Mouse (Mus musculus): ENCODE measurements at regions not wholly inside any gene's neighbourhood (a gene's known extent, or its start where the extent isn't known, plus 50 kb on each side); places are given as distances from the start of the nearest gene placed in this dataset.

GRCm38 (mm10) chr2:63920997-63921396 lies 176.8 kb downstream of the Fign start:
- H3K27ac ChIP-seq (ENCODE audit: low read depth, low read length), result no peak overlapping the region
- H3K4me2 ChIP-seq (ENCODE audit: low read length), result no peak overlapping the region
- H3K4me3 ChIP-seq (ENCODE audit: low read depth, low read length), result no peak overlapping the region
- DNase-seq (ENCODE audit: low spot score) (peak; percentile 39), ATAC-seq (no peak)
- no peaks in the 10 kb centered on the region for H3K9me3 ChIP-seq (replicated peaks; ENCODE audit: control insufficient read depth, low read length)
- peaks cover 5% of the 10 kb centered on the region; the same call in 1 of the 2 replicates for H3K4me1 ChIP-seq (ENCODE audit: control insufficient read depth, insufficient read depth, low read length)
- H3K9ac ChIP-seq (ENCODE audit: low read length), result no peak overlapping the region
- 43% methylated on average over 3 of the region's 3 CpGs for WGBS
- no peaks in the 10 kb centered on the region for H3K36me3 ChIP-seq (ENCODE audit: control insufficient read depth, insufficient read depth, low read length)
- H3K27me3 ChIP-seq (replicated peaks; ENCODE audit: control insufficient read depth, insufficient read depth, low read length), result no peaks in the 10 kb centered on the region

DNA sequence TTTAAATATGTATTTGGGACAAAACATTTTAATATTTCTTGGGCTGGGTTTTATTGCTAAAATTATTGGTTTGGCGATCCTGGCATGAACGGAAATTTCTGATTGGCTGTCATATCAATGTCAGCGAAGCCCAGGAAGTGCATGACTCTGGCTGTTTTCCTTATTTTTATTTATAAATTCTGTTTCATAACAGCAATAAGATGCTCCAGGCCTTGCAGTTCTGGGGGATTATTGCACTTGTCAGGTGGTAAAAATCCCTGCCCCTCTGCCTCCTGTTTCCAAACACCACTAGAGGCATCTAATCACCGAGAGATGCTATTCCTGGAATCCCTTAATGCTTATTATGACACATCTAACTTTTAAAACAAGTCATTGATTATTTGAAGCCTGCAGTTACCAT lies 177.8 kb downstream of the Fign start:
- Histone ChIP-seq H3K27ac (ENCODE audit: low read depth, low read length) (no peak overlapping the region), H3K4me3 (ENCODE audit: low read depth, low read length) (no peak overlapping the region), H3K9ac (ENCODE audit: low read length) (no peak overlapping the region), H3K9me3 (replicated peaks; ENCODE audit: control insufficient read depth, low read length) (no peaks in the 10 kb centered on the region), H3K4me2 (ENCODE audit: low read length) (no peak overlapping the region), H3K4me1 (ENCODE audit: control insufficient read depth, insufficient read depth, low read length) (peaks cover 5% of the 10 kb centered on the region; the same call in 1 of the 2 replicates), H3K27me3 (replicated peaks; ENCODE audit: control insufficient read depth, insufficient read depth, low read length) (no peaks in the 10 kb centered on the region), H3K36me3 (ENCODE audit: control insufficient read depth, insufficient read depth, low read length) (no peaks in the 10 kb centered on the region)
- DNase-seq (ENCODE audit: low spot score), result no peak
- 92% methylated on average over 4 of the region's 4 CpGs for WGBS
- no peak for ATAC-seq

DNA sequence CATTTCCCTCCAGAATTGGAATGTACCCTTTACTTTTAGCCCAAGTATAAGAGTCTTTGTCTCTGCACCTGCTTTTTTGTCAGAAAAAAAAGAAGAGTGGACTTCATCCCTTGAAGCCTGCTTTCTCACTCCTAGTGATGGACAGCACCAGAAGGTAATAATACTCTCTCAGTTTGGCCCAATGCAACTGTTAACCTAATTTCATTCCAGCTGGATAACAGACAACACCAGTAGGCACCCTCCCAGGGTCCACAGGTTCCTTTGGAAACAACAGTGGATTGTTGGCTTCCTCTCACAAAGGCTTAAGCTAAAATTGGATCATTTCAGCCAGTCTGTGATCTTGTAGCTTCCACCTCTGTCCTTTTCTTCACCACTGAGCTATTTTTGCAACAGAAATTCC lies 197.2 kb downstream of the Fign start:
- no peak overlapping the region for H3K9ac ChIP-seq (ENCODE audit: low read length)
- no peak for ATAC-seq
- H3K27ac ChIP-seq (ENCODE audit: low read depth, low read length), result no peak overlapping the region
- H3K9me3 ChIP-seq (replicated peaks; ENCODE audit: control insufficient read depth, low read length), result no peaks in the 10 kb centered on the region
- H3K4me2 ChIP-seq (ENCODE audit: low read length), result no peak overlapping the region
- no peaks in the 10 kb centered on the region for H3K36me3 ChIP-seq (ENCODE audit: control insufficient read depth, insufficient read depth, low read length)
- no peaks in the 10 kb centered on the region for H3K27me3 ChIP-seq (replicated peaks; ENCODE audit: control insufficient read depth, insufficient read depth, low read length)
- no peak for DNase-seq (ENCODE audit: low spot score)
- H3K4me1 ChIP-seq (ENCODE audit: control insufficient read depth, insufficient read depth, low read length), result no peaks in the 10 kb centered on the region
- no peak overlapping the region for H3K4me3 ChIP-seq (ENCODE audit: low read depth, low read length)

DNA sequence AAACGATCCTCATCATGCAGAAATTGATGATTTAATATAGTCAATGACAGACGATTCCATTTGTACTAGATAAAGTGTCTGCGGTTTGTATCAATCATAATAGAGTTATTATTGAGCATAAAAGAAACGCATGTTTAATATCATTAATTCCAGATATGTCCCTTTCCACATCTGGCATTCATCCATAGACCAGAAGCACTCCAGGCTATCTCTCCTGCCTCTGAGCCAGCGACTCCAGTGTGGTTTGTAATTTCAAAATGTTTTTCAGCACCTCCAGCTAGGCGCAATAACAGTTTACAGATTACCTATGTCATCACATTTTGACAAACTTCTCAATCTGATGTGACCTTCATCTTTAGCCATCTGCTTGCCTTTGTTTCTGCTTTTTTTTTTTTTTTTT lies 219.4 kb downstream of the Fign start:
- no peaks in the 10 kb centered on the region for H3K4me1 ChIP-seq (ENCODE audit: control insufficient read depth, insufficient read depth, low read length)
- no peak for DNase-seq (ENCODE audit: low spot score)
- H3K27ac ChIP-seq (ENCODE audit: low read depth, low read length), result no peak overlapping the region
- no peak overlapping the region for H3K4me2 ChIP-seq (ENCODE audit: low read length)
- no peaks in the 10 kb centered on the region for H3K27me3 ChIP-seq (replicated peaks; ENCODE audit: control insufficient read depth, insufficient read depth, low read length)
- no peak for ATAC-seq
- no peak overlapping the region for H3K9ac ChIP-seq (ENCODE audit: low read length)
- no peak overlapping the region for H3K4me3 ChIP-seq (ENCODE audit: low read depth, low read length)
- WGBS, result 84% methylated on average over 6 of the region's 6 CpGs
- H3K36me3 ChIP-seq (ENCODE audit: control insufficient read depth, insufficient read depth, low read length), result no peaks in the 10 kb centered on the region
- H3K9me3 ChIP-seq (replicated peaks; ENCODE audit: control insufficient read depth, low read length), result no peaks in the 10 kb centered on the region

DNA sequence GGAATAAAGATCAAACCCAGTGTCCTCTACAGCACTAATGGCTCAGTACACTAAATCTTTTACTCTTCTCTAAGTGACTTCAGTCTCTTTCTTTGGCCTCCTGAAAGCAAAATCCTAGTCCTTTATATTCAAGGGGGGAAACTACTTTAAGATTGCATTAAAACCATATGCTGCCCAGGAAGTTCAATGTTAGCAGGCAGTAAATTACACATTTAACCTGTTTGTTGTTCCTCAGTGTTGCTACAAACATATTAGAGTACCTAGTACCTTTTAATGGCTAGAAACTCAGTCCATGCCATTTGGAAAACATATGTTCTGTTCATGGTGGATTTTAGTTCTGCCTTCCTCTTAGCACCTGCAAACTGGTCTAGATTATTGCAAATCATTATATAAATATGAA lies 220.5 kb downstream of the Fign start:
- no peak for ATAC-seq
- Histone ChIP-seq H3K4me1 (ENCODE audit: control insufficient read depth, insufficient read depth, low read length) (no peaks in the 10 kb centered on the region), H3K4me3 (ENCODE audit: low read depth, low read length) (no peak overlapping the region), H3K9me3 (replicated peaks; ENCODE audit: control insufficient read depth, low read length) (no peaks in the 10 kb centered on the region), H3K27ac (ENCODE audit: low read depth, low read length) (no peak overlapping the region), H3K27me3 (replicated peaks; ENCODE audit: control insufficient read depth, insufficient read depth, low read length) (no peaks in the 10 kb centered on the region), H3K36me3 (ENCODE audit: control insufficient read depth, insufficient read depth, low read length) (no peaks in the 10 kb centered on the region), H3K9ac (ENCODE audit: low read length) (no peak overlapping the region), H3K4me2 (ENCODE audit: low read length) (no peak overlapping the region)
- DNase-seq (ENCODE audit: low spot score), result no peak

DNA sequence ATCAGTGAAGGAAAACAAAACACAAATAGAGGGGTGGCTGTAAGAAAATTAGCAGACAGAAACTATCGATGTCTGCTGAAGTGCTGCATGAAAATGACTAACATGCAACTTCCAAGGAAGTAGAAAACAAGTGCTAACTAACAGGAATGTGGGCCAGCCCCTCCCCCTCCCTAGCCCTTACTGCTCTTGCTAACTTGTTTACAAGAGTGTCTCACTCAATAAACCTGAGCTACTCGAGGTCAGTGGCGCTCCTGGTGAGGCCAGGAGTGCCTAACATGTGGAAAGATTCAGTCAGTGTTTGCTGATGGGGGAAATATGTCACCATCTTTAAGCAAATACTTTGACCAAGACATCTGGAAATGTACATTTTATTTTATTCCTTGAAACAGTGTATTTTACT lies 221.5 kb downstream of the Fign start:
- Histone ChIP-seq H3K9ac (ENCODE audit: low read length) (no peak overlapping the region), H3K27me3 (replicated peaks; ENCODE audit: control insufficient read depth, insufficient read depth, low read length) (no peaks in the 10 kb centered on the region), H3K36me3 (ENCODE audit: control insufficient read depth, insufficient read depth, low read length) (no peaks in the 10 kb centered on the region), H3K9me3 (replicated peaks; ENCODE audit: control insufficient read depth, low read length) (no peaks in the 10 kb centered on the region), H3K27ac (ENCODE audit: low read depth, low read length) (no peak overlapping the region), H3K4me2 (ENCODE audit: low read length) (no peak overlapping the region), H3K4me3 (ENCODE audit: low read depth, low read length) (no peak overlapping the region), H3K4me1 (ENCODE audit: control insufficient read depth, insufficient read depth, low read length) (no peaks in the 10 kb centered on the region)
- no peak for ATAC-seq
- 46% methylated on average over 3 of the region's 3 CpGs for WGBS
- DNase-seq (ENCODE audit: low spot score), result no peak

- no peaks in the 10 kb centered on the region for H3K4me1 ChIP-seq (ENCODE audit: control insufficient read depth, insufficient read depth, low read length)
- no peaks in the 10 kb centered on the region for H3K9me3 ChIP-seq (replicated peaks; ENCODE audit: control insufficient read depth, low read length)
- 30% methylated on average over 4 of the region's 4 CpGs for WGBS
- H3K9ac ChIP-seq (ENCODE audit: low read length), result no peak overlapping the region
- no peak for DNase-seq (ENCODE audit: low spot score)
- H3K27ac ChIP-seq (ENCODE audit: low read depth, low read length), result no peak overlapping the region
- H3K4me3 ChIP-seq (ENCODE audit: low read depth, low read length), result no peak overlapping the region
- no peak overlapping the region for H3K4me2 ChIP-seq (ENCODE audit: low read length)
- no peaks in the 10 kb centered on the region for H3K27me3 ChIP-seq (replicated peaks; ENCODE audit: control insufficient read depth, insufficient read depth, low read length)
- no peaks in the 10 kb centered on the region for H3K36me3 ChIP-seq (ENCODE audit: control insufficient read depth, insufficient read depth, low read length)
- ATAC-seq, result no peak
Measured at GRCm38 (mm10) chr2:63875101-63875500, 222.7 kb downstream of the Fign start.

GRCm38 (mm10) chr2:63866524-63866923 lies 231.3 kb downstream of the Fign start:
- H3K9ac ChIP-seq (ENCODE audit: low read length), result no peak overlapping the region
- WGBS, result 72% methylated on average over 8 of the region's 8 CpGs
- H3K27ac ChIP-seq (ENCODE audit: low read depth, low read length), result no peak overlapping the region
- no peaks in the 10 kb centered on the region for H3K9me3 ChIP-seq (replicated peaks; ENCODE audit: control insufficient read depth, low read length)
- H3K27me3 ChIP-seq (replicated peaks; ENCODE audit: control insufficient read depth, insufficient read depth, low read length), result no peaks in the 10 kb centered on the region
- DNase-seq (ENCODE audit: low spot score) (no peak), ATAC-seq (no peak)
- no peaks in the 10 kb centered on the region for H3K36me3 ChIP-seq (ENCODE audit: control insufficient read depth, insufficient read depth, low read length)
- no peak overlapping the region for H3K4me3 ChIP-seq (ENCODE audit: low read depth, low read length)
- no peaks in the 10 kb centered on the region for H3K4me1 ChIP-seq (ENCODE audit: control insufficient read depth, insufficient read depth, low read length)
- no peak overlapping the region for H3K4me2 ChIP-seq (ENCODE audit: low read length)

DNA sequence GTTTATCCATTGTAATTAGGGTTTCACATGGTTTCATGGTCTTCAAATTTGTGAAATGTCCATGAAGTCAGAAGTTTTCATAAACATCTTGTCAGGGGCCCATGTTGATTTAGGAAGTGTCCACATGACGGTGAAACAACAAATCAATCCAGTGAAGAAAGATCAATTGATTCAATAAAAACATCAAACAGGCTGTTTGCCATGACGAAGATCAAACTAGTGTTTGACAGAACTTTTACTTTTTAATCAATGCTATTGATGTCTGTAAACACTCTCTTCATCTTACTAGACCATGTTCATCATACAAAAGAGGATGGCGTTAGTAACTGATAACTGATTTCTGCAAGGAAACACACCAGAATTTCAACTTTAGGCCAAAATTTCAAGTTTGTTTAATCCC lies 236.0 kb downstream of the Fign start:
- WGBS, result 89% methylated on average over 3 of the region's 3 CpGs
- no peak overlapping the region for H3K9ac ChIP-seq (ENCODE audit: low read length)
- H3K27ac ChIP-seq (ENCODE audit: low read depth, low read length), result no peak overlapping the region
- ATAC-seq, result no peak
- H3K9me3 ChIP-seq (replicated peaks; ENCODE audit: control insufficient read depth, low read length), result no peaks in the 10 kb centered on the region
- H3K36me3 ChIP-seq (ENCODE audit: control insufficient read depth, insufficient read depth, low read length), result no peaks in the 10 kb centered on the region
- H3K4me3 ChIP-seq (ENCODE audit: low read depth, low read length), result no peak overlapping the region
- H3K4me1 ChIP-seq (ENCODE audit: control insufficient read depth, insufficient read depth, low read length), result no peaks in the 10 kb centered on the region
- no peak overlapping the region for H3K4me2 ChIP-seq (ENCODE audit: low read length)
- DNase-seq (ENCODE audit: low spot score), result no peak
- no peaks in the 10 kb centered on the region for H3K27me3 ChIP-seq (replicated peaks; ENCODE audit: control insufficient read depth, insufficient read depth, low read length)

Measured in forebrain, embryonic 14.5 days (tissue).